Mouse (Mus musculus): Measurements from ENCODE around the gene Dnah2.
A peak's percentile ranks its signal among the peaks of the same experiment; 100 is the strongest.

Gene Dnah2

DNA sequence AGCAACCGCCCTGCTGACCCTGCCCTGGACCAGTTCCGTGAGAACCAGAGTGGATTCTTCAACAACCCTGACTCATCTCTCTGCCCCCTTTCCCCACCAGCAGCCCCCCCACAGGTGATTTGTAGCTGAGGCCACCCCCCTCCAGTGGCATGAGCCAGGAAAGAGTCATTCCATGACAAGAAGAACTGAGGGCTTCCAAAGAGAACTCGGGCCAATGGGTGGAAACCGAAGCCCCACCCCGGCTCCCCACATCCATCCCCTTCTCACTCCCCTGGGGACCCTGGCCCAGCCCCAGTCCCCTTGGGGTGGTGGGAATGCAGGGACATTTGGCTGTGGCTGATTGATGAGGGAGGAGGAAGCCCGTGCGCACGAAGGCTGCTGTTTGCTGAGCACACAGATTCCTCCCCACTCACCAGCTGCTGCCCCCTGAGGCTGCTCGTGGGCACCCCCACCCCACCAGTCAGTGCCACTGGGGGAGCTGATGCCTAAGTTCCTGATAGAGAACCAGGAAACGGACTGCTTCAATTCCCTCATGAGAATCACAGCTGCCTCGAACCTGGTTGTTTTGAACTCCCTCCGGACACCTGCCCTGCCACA is at the start of gene Dnah2:
Dnah2 (minus strand) TSS at position 51 of the 597 bp plus-strand sequence.
- DNase-seq (ENCODE audit: extremely low read depth, insufficient read length, low spot score) = no peak

GRCm38 (mm10) chr11:69594853-69595252 is 45.9 kb upstream of the Dnah2 start:
- no peak for DNase-seq (ENCODE audit: extremely low read depth, insufficient read length, low spot score)

DNA sequence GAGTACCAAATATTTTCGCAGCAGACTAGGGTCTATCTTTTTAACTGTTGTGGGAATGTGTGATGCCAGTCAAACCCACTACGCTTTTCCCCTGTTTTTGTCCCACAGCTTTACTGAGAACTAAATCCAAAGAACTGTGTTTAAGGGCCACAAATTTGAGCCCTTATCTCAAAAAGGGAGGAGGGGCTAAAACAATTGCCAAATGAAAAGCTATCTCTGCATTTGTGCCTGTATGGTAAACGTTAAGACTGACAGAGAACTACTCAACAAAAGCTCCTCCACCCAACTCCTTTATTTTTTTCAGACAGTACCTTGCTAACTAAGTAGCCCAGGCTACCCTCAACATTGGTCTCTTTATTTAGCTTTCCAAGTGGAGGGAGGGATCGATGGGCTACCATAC is 43.9 kb upstream of the Dnah2 start:
- DNase-seq (ENCODE audit: extremely low read depth, insufficient read length, low spot score) = no peak

DNA sequence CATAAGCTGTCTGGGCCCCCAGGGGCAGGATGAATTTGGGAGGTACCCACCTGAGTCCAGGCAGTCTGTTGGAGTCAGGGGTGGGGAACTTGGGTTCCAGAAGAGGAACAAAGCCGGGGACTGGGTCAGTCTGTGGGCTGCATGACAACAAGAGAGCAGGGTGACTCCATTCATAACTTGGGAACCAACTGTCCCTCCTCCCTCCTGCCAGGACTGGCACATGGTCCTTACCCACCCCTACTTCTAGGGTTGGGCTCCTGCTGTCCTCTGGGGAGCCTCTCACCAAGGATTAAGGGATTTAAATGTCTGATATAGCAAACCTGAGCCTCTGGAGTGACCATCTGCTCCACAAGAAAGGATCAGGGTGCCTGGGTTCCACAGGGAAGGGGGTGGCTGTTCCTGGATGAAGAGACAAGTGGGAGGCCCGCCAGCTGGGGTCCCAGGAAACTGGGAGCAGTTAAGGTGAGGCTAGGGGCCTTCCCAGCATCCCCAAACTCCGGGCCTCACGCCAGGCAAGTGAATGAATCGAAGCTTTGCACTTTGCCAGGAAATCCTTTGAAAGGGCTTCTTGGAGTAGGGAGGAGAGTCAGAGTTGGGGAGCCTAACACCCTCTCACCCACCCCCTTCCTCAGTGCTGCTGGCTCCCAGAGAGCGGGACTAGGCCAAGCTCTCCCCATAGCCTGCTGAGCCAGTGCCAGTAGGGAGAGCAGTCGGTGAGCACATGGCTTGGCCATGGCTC is 43.2 kb upstream of the Dnah2 start:
- DNase-seq (ENCODE audit: extremely low read depth, insufficient read length, low spot score) = no peak

- no peak for DNase-seq (ENCODE audit: extremely low read depth, insufficient read length, low spot score)
These were observed 42.5 kb upstream of the Dnah2 start for GRCm38 (mm10) chr11:69591424-69591823.

- DNase-seq (ENCODE audit: extremely low read depth, insufficient read length, low spot score) = no peak
These were observed 41.7 kb upstream of the Dnah2 start for GRCm38 (mm10) chr11:69590622-69591021.

DNA sequence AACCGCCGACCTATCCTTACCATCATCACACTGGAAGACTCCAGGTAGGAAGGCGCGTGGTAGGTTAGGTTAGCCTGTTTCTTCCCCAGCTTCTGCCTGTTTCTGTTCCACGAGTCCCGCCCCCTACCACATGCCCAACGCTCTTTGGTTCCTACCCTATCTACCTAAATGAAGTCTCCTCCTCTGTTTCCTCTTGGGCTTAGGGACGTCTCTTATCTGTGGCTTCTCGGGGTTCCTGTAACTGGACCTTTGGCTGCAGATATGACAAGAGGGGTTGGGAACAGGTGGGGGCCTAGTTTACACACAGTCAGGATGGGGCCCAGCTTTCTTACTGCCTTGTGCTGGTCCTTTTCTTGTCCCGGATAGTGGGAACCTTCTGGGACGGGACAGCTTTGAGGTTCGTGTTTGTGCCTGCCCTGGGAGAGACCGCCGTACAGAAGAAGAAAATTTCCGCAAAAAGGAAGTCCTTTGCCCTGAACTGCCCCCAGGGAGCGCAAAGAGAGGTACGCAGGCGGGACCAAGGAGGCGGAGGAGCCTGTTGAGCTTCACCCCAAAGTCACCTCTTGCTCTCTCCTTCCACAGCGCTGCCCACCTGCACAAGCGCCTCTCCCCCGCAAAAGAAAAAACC is 40.4 kb upstream of the Dnah2 start:
- no peak for DNase-seq (ENCODE audit: extremely low read depth, insufficient read length, low spot score)

DNA sequence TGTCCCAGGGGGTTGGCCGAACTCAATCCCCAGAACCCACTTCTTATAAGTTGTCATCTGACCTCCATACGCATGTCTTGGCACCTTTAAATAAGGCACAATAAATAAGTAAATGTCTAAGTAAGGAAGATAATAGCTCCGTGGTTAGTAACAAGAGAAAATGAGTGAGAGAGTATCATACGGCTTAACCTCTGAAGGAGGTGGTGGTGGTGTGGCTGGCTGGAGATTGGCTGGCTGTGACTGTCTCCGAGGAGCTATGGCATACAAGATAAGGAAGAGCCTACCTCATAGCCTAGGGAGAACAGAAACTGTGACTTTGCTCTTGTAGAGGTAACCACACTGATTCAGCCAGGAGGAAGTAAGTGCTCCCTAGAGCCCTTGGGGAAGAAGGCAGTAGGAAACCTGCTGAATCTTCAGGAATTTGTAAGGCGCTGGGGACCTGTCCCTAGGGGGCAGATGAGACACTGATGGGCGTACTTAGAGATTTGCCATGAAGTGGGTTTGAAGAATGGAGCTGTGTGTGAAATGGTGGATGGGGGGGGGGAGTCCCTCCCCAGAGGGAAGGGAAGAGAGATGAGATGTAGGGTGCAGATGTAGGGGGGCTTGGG is 36.9 kb upstream of the Dnah2 start:
- no peak for DNase-seq (ENCODE audit: extremely low read depth, insufficient read length, low spot score)

DNA sequence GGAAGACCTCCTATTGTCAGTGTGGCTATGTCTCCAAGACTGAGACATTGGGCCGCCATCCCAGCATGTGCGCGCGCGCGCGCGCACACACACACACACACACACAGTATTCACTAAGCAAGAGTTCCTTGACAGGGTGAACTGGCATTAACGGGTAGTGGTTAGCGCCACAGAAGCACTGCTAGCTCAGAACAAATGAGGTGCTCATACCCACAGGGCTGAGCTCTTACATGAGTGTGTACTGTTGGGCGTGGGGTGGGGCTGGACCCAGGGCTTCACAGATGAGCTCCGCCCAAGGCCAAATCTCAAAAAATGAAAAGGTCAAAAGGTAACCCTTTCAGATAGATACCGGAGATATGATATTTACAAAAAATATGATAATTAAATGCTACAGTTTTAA is 36.0 kb upstream of the Dnah2 start:
- no peak for DNase-seq (ENCODE audit: extremely low read depth, insufficient read length, low spot score)

- DNase-seq (ENCODE audit: extremely low read depth, insufficient read length, low spot score) = no peak
These were observed 35.1 kb upstream of the Dnah2 start for GRCm38 (mm10) chr11:69584008-69584407.

- DNase-seq (ENCODE audit: extremely low read depth, insufficient read length, low spot score) = no peak
These were observed 33.4 kb upstream of the Dnah2 start for GRCm38 (mm10) chr11:69582230-69582805.

- no peak for DNase-seq (ENCODE audit: extremely low read depth, insufficient read length, low spot score)
These were observed 32.9 kb upstream of the Dnah2 start for GRCm38 (mm10) chr11:69581814-69582213.

- DNase-seq (ENCODE audit: extremely low read depth, insufficient read length, low spot score) = peak; percentile 95
These were observed 32.3 kb upstream of the Dnah2 start for GRCm38 (mm10) chr11:69581147-69581688.

- no peak for DNase-seq (ENCODE audit: extremely low read depth, insufficient read length, low spot score)
These were observed 31.7 kb upstream of the Dnah2 start for GRCm38 (mm10) chr11:69580572-69581146.

DNA sequence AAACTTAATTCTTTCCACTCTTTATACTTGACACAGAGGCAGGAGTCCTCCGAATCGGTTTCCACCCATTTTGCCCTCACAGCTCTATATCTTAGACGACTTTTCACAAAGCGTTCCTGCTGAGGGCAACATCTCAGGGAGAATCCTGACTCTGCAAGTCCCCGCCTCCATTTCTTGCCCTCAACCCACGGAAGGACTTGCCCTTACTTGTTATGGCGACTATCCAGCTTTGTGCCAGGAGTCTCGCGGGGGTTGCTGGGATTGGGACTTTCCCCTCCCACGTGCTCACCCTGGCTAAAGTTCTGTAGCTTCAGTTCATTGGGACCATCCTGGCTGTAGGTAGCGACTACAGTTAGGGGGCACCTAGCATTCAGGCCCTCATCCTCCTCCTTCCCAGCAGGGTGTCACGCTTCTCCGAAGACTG is 31.2 kb upstream of the Dnah2 start, which contains the start of the genes Wrap53 and Trp53:
Wrap53 (minus strand) TSS at position 165 of the 424 bp plus-strand sequence.
Trp53 (plus strand) TSS at position 269 of the 424 bp plus-strand sequence.
- peak; percentile 84 for DNase-seq (ENCODE audit: extremely low read depth, insufficient read length, low spot score)

DNA sequence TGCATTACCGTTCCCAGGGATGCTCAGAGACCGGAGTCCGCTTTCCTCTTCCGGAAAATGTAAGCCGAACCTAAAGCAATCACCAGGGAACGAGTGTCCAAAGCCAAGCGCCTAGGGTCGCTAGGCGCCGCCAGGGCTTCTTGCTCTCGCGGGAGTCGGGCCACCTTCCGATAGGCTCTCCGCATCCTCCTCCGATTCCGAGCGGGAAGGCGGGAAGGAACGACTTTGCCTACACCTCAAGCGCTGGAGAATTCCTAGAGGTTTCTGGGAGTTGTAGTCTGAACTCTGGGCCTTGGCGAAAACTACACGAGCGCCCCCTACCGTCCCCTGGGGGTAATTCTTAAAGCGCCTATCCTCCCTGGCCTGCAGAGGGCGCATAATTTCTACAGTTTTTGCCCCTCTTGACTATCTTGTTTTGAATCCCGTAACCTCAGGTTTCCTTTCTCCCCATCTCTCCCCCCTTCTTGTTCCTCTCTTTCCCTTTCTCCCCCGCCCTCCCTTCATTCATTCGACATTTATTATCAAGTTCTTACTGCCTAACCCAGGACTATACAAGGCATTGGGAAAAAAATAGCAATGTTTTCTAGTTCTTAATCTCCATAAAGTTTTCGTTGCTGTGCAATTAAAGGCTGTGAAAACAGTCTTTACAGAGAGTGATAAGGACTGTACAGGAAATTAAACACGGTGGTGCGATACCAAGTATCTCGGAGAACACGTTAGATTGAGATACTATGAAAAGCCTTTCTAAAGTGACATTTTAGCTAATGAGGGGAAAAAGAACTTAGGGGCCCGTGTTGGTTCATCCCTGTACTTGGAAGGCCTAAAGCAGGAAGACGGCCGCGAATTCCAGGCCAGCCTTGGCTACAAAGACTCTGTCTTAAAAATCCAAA is 30.5 kb upstream of the Dnah2 start:
- peak; percentile 95 for DNase-seq (ENCODE audit: extremely low read depth, insufficient read length, low spot score)

DNA sequence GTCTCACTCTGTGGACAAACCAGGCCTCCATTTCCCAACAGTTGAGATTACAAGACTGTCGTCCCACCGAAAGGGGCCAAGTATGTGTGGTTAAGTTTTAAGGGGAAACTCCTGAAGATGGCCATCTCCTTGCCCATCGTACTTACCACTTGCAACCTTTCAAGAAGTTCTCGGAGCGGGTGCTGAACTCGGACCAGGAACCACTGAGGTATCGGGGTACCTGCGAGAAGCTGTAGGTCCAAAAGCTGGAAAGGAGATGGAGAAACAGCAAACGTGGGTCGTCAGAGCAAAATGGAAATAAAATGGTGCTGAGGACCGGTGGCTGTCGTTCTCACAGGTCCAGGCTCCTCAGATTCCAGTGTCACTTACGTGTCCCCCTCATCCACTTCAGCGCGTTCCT is 29.4 kb upstream of the Dnah2 start:
- no peak for DNase-seq (ENCODE audit: extremely low read depth, insufficient read length, low spot score)

- DNase-seq (ENCODE audit: extremely low read depth, insufficient read length, low spot score) = no peak
These were observed 27.4 kb upstream of the Dnah2 start for GRCm38 (mm10) chr11:69576307-69576706.

- DNase-seq (ENCODE audit: extremely low read depth, insufficient read length, low spot score) = no peak
These were observed 26.3 kb upstream of the Dnah2 start for GRCm38 (mm10) chr11:69575220-69575619.
